Mouse (Mus musculus) bone marrow macrophage, adult 2 months (primary cell): ENCODE data around the gene Ltbp2.

Experiments used
- CTCF ChIP-seq: IDR thresholded peaks from 2 replicates; pipeline ENCODE4 v1.5.1; 2012; ENCODE audit warnings: low read depth, mild to moderate bottlenecking, low read length, moderate library complexity
- POLR2A ChIP-seq: IDR thresholded peaks from 2 replicates; pipeline ENCODE4 v1.6.1; 2012; ENCODE audit warnings: mild to moderate bottlenecking, low read depth, low read length, borderline replicate concordance

- TF ChIP-seq CTCF (no peak), POLR2A (no peak)
Observed at GRCm38 (mm10) chr12:84809033-84809432, 67.3 kb downstream of the Ltbp2 start.
